Mouse (Mus musculus) testis, adult 2 months (tissue): ENCODE results near the gene Zswim4. TPM values are rescaled to one million over a fixed set of nuclear protein-coding genes. Genes with fewer than 3 reads are reported as not detected.
A peak's percentile ranks its signal among the peaks of the same experiment; 100 is the strongest.

Source experiments
- H3K27ac ChIP-seq: fragments of 200-500 bp; 2 replicates; pipeline ENCODE4 v1.5.1; 2012; ENCODE audit warnings: low read depth, low read length; ENCODE audit not compliant: control insufficient read depth, insufficient read depth
- H3K27me3 ChIP-seq: fragments of 200-500 bp; 2 replicates; pipeline ENCODE4 v1.6.1; 2012; ENCODE audit warnings: mild to moderate bottlenecking, low read length, moderate library complexity; ENCODE audit not compliant: control insufficient read depth, insufficient read depth
- H3K36me3 ChIP-seq: fragments of 200-500 bp; 2 replicates; pipeline ENCODE4 v1.6.1; 2012; ENCODE audit warnings: mild to moderate bottlenecking, low read length; ENCODE audit not compliant: control insufficient read depth, insufficient read depth
- H3K4me1 ChIP-seq: fragments of 200-500 bp; 2 replicates; pipeline ENCODE4 v1.6.1; 2012; ENCODE audit warnings: low read length; ENCODE audit not compliant: control insufficient read depth, insufficient read depth
- H3K4me3 ChIP-seq: fragments of 200-500 bp; 2 replicates; pipeline ENCODE4 v1.5.1; 2012; ENCODE audit warnings: low read depth, mild to moderate bottlenecking, low read length, moderate library complexity, mixed read lengths; ENCODE audit not compliant: control insufficient read depth
- CTCF ChIP-seq: fragments of 200-500 bp; IDR thresholded peaks from 2 replicates; pipeline ENCODE4 v1.5.1; 2012; ENCODE audit warnings: low read depth, mild to moderate bottlenecking, inconsistent platforms, low read length, moderate library complexity; ENCODE audit not compliant: control insufficient read depth, insufficient read depth, insufficient replicate concordance
- POLR2A ChIP-seq: fragments of 200-500 bp; IDR thresholded peaks from 2 replicates; pipeline ENCODE4 v1.6.1; 2012; ENCODE audit warnings: low read depth, mild to moderate bottlenecking, inconsistent platforms, low read length, moderate library complexity; ENCODE audit not compliant: control insufficient read depth
- polyA plus RNA-seq: library from polyadenylated mRNA; depleted of rRNA; stranded (reverse); fragments of >200 nt; gene quantifications from 2 replicates; pipeline ENCODE4 v1.2.3, GENCODE M21; 2012

Gene Zswim4
- polyA plus RNA-seq, 1 experiment, result 16.9 TPM

DNA sequence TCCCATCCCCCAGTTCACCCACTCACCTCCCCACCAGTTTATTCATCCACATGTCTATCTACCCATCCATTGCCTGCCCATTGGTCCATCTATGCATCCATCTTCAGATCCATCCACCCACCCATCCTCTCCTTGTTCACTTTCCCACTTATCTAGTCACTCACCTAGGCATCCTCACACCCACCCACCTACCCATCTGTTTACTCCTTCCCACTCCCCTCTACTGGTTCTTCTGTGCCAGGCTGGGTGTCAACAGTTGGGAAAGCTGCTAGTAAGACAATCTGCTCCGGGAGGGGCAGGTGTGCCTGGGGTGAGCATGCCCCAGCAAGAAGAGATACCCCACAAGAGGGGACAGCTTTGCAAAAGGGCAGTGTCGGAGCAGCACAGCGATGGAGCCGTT, 24.2 kb upstream of the Zswim4 start:
- Histone ChIP-seq H3K27ac (no peak overlapping the region), H3K36me3 (no peaks in the 10 kb centered on the region; the same call in none of the 2 replicates), H3K27me3 (no peaks in the 10 kb centered on the region), H3K4me3 (no peak overlapping the region), H3K4me1 (peaks cover 9% of the 10 kb centered on the region)
- no peak for TF ChIP-seq POLR2A
- TF ChIP-seq CTCF, result no peak

GRCm38 (mm10) chr8:84256822-84257610, 20.2 kb upstream of the Zswim4 start, which contains the start of gene Mri1:
TSS of gene Mri1 (minus strand) at chr8:84257326.
- H3K36me3 ChIP-seq, result no peaks in the 10 kb centered on the region
- peaks cover 11% of the 10 kb centered on the region for H3K4me1 ChIP-seq
- TF ChIP-seq POLR2A (peak; percentile 79), CTCF (no peak)
- H3K27ac ChIP-seq, result peak within 1 kb of the TSS; percentile 65
- H3K4me3 ChIP-seq, result peak within 1 kb of the TSS; percentile 93
- H3K27me3 ChIP-seq, result no peaks in the 10 kb centered on the region

- H3K27me3 ChIP-seq, result no peaks in the 10 kb centered on the region
- peak overlapping the region; percentile 93 for H3K4me3 ChIP-seq
- peaks cover 11% of the 10 kb centered on the region for H3K4me1 ChIP-seq
- H3K27ac ChIP-seq, result peak overlapping the region; percentile 36; the same call in 1 of the 2 replicates
- H3K36me3 ChIP-seq, result no peaks in the 10 kb centered on the region
- TF ChIP-seq CTCF (no peak), POLR2A (no peak)
Observed at GRCm38 (mm10) chr8:84256458-84256821, 19.6 kb upstream of the Zswim4 start.

GRCm38 (mm10) chr8:84255858-84256257, 19.0 kb upstream of the Zswim4 start:
- no peaks in the 10 kb centered on the region for H3K27me3 ChIP-seq
- peak overlapping the region; percentile 93 for H3K4me3 ChIP-seq
- TF ChIP-seq POLR2A (no peak), CTCF (no peak)
- peaks cover 11% of the 10 kb centered on the region for H3K4me1 ChIP-seq
- no peaks in the 10 kb centered on the region for H3K36me3 ChIP-seq
- H3K27ac ChIP-seq, result no peak overlapping the region

DNA sequence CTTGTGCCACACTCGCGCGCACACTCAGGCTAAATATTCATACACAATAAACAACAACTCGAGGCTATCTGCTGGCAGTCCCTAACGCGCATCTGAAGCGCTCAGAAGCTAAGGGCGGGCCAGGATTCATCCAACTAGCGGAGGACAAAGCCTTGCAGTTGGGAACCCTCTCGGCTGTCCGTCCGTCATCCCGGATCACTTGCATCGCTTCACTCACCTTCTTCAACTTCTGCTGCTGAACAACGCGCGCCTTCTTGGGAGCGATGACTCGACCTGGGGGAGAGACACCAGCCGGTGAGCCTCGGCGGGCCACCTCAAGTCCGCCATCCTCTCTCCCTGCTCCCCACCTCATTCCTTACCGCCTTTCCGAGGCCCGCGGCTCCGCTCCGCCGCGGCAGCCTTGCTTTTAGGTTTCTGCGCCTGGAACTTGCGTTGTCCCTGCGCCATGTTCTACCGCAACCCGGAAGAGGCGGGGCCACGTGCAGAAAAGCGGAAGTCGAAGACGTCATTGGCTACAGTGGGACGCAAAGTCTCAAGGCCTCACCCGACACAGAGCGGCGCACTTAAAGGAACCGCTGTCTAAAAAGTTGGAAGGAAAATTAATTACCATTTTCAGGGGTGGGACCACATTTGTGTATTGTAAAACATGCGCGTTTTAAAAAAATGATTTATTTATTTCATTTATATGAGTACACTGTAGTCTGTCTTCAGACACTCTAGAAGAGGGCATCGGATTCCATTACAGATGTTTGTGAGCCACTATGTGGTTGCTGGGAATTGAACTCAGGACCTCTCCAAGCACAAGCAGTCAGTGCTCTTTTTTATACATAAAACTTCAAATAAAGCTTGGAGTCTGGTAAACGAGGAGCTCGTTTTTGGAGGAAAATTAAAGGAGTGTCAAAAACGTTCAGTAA, 12.7 kb upstream of the Zswim4 start, which contains the start of gene D8Ertd738e:
D8Ertd738e (minus strand) TSS at position 463 of the 914 bp plus-strand sequence.
- no peaks in the 10 kb centered on the region for H3K4me1 ChIP-seq
- H3K36me3 ChIP-seq, result peaks cover 5% of the 10 kb centered on the region
- TF ChIP-seq POLR2A, result peak; percentile 94
- no peak for TF ChIP-seq CTCF
- H3K4me3 ChIP-seq, result peak within 1 kb of the TSS; percentile 99
- H3K27me3 ChIP-seq, result no peaks in the 10 kb centered on the region
- peak within 1 kb of the TSS; percentile 90 for H3K27ac ChIP-seq

GRCm38 (mm10) chr8:84241821-84242220, 5.0 kb upstream of the Zswim4 start:
- TF ChIP-seq CTCF (no peak), POLR2A (no peak)
- Histone ChIP-seq H3K27me3 (no peaks in the 10 kb centered on the region), H3K4me3 (no peak overlapping the region), H3K36me3 (peaks cover 5% of the 10 kb centered on the region), H3K27ac (no peak overlapping the region), H3K4me1 (peaks cover 7% of the 10 kb centered on the region)

DNA sequence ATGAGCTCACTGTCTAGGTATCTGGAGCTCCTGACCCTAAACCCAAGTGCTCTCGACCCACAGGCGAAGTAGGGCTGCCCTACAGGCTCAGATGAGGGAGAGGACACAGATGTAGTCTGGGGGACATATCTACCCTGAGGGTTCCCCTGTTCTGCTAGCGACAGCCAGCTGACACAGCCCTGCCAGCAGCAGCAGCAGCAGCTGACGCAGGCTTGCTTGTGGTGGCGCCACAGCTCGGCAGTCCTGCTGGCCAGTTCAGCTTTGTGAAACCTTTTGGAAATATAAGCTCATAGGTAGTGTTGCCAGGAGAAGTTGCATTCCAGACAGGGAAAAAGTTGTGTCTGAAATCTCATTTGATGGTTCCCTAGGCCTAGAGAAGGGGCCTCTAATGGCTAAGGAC, 4.3 kb upstream of the Zswim4 start:
- no peak overlapping the region for H3K27ac ChIP-seq
- peaks cover 4% of the 10 kb centered on the region for H3K36me3 ChIP-seq
- peaks cover 10% of the 10 kb centered on the region for H3K4me1 ChIP-seq
- TF ChIP-seq POLR2A (no peak), CTCF (no peak)
- no peaks in the 10 kb centered on the region for H3K27me3 ChIP-seq
- no peak overlapping the region for H3K4me3 ChIP-seq
